Mouse (Mus musculus) midbrain, postnatal 0 days (tissue): ENCODE results near the gene Uqcrc2. TPM values are rescaled to one million over a fixed set of nuclear protein-coding genes. Genes with fewer than 3 reads are reported as not detected.

Experiments
- ATAC-seq: fragments of 200-750 bp; cut with Nextera tagmentation; 2 replicates; pipeline ENCODE4 v1.8.0; 2017; ENCODE audit warnings: moderate number of reproducible peaks, mild to moderate bottlenecking, moderate TSS enrichment, moderate library complexity; ENCODE audit not compliant: low FRiP score
- DNase-seq: peaks from one replicate; pipeline ENCODE4 v3.0.0-alpha.2; 2015; ENCODE audit warnings: low spot score
- H3K27ac ChIP-seq: fragments of 300-500 bp; sonication (generic); 2 replicates; pipeline ENCODE4 v1.5.1; 2014; ENCODE audit warnings: low read depth, mild to moderate bottlenecking, low read length, mixed read lengths
- H3K27me3 ChIP-seq: fragments of 300-500 bp; sonication (generic); 2 replicates; pipeline ENCODE4 v1.6.1; 2014; ENCODE audit warnings: low read length, control low read depth, mixed read lengths; ENCODE audit not compliant: insufficient read depth
- H3K36me3 ChIP-seq: fragments of 300-500 bp; sonication (generic); 2 replicates; pipeline ENCODE4 v1.6.1; 2014; ENCODE audit warnings: low read length, control low read depth, mixed read lengths; ENCODE audit not compliant: insufficient read depth
- H3K4me1 ChIP-seq: fragments of 300-500 bp; sonication (generic); 2 replicates; pipeline ENCODE4 v1.6.1; 2014; ENCODE audit warnings: mild to moderate bottlenecking, control low read depth, antibody characterized with exemption, low read length, mixed read lengths; ENCODE audit not compliant: insufficient read depth
- H3K4me2 ChIP-seq: fragments of 300-500 bp; sonication (generic); 2 replicates; pipeline ENCODE4 v1.6.1; 2014; ENCODE audit warnings: low read depth, mild to moderate bottlenecking, low read length, mixed read lengths; ENCODE audit not compliant: poor library complexity, severe bottlenecking
- H3K4me3 ChIP-seq: fragments of 300-500 bp; sonication (generic); 2 replicates; pipeline ENCODE4 v1.5.1; 2014; ENCODE audit warnings: low read depth, mild to moderate bottlenecking, low read length, moderate library complexity
- H3K9ac ChIP-seq: fragments of 300-500 bp; sonication (generic); replicated peaks from 2 replicates; pipeline ENCODE4 v1.6.1; 2014; ENCODE audit warnings: mild to moderate bottlenecking, low read length, moderate library complexity, mixed read lengths; ENCODE audit not compliant: poor library complexity, severe bottlenecking
- H3K9me3 ChIP-seq: fragments of 300-500 bp; sonication (generic); 2 replicates; pipeline ENCODE4 v1.6.1; 2016; ENCODE audit warnings: low read length, control low read depth
- CTCF ChIP-seq: IDR thresholded peaks from 2 replicates; pipeline ENCODE4 v1.5.1; 2016; ENCODE audit warnings: antibody characterized with exemption, mild to moderate bottlenecking
- WGBS: fragments of 180-500 bp; shearing (Covaris S2); extraction: QIAGEN DNeasy Blood & Tissue Kit; methylation state at CpG from one replicate; pipeline ENCODE4 v1.1.7; 2014; 5-methylcytosine and 5-hydroxymethylcytosine counted together
- polyA plus RNA-seq: library from polyadenylated mRNA; unstranded; fragments of >200 nt; fragmentation: Nextera tagmentation; extraction: Ambion mirVana; gene quantifications from 2 replicates; pipeline ENCODE4 v1.2.1, GENCODE M21; 2015
- total RNA-seq: library from RNA; depleted of rRNA; stranded (reverse); fragments of >200 nt; gene quantifications from 2 replicates; pipeline ENCODE4 v1.2.3, GENCODE M21; 2014; rRNA removed

Uqcrc2 gene
- total and polyA plus RNA-seq, 2 experiments from 2014 or later: 166 to 238 TPM

DNA sequence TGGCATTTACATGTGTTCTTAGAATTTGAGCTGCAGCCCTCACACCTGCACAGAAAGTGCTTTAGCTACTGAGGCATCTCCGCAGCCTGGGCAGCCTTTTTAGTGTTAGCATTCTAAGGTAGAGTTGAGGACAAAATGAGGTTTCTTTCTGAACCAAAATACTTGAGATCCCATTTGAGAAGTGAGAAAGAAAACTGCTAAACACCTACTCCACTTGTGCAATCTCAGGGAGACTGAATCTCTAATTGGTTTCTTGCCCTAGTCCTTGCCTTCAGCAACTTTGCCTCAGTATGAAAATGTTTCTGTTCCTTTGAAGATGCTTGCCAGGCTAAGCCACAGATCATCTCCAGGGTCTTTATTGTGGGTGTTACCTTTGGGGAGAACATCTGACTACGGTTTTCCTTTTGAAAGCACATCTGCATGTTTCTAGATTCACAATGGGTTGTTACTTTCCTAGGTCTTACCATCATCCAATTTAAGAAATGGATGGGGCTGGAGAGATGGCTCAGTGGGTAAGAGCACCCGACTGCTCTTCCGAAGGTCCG lies 58.9 kb downstream of the Uqcrc2 start:
- ATAC-seq (no peak), DNase-seq (no peak)
- Histone ChIP-seq H3K27me3 (no peaks in the 10 kb centered on the region), H3K36me3 (no peaks in the 10 kb centered on the region), H3K4me2 (no peak overlapping the region), H3K27ac (no peak overlapping the region), H3K9me3 (no peaks in the 10 kb centered on the region), H3K9ac (no peak overlapping the region), H3K4me3 (no peak overlapping the region), H3K4me1 (no peaks in the 10 kb centered on the region)
- 91% methylated on average over 5 of the region's 5 CpGs for WGBS
- TF ChIP-seq CTCF: no peak

DNA sequence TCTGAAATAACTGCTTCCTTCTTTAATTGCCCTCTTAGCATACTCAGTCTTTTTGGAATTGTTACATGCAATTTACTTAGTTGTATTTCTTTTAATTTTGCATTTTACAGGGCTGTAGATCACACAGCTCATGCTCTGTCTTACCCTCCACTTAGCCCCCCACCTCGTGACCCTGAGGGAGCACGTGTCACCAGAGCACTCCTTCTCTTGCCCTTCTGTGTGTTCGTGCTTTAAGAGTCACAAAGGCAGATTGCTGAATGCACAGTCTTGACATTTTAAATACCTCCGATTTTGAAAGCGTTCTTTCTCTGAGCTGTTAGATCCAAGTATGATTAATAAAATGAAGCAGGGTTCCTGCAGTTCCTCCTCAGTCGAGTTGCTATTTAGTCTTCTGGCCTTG lies 60.2 kb downstream of the Uqcrc2 start:
- DNase-seq (no peak), ATAC-seq (no peak)
- Histone ChIP-seq H3K36me3 (no peaks in the 10 kb centered on the region), H3K9me3 (no peaks in the 10 kb centered on the region), H3K9ac (no peak overlapping the region), H3K4me3 (no peak overlapping the region), H3K27ac (no peak overlapping the region), H3K4me2 (no peak overlapping the region), H3K4me1 (no peaks in the 10 kb centered on the region), H3K27me3 (no peaks in the 10 kb centered on the region)
- TF ChIP-seq CTCF: no peak
- WGBS: 34% methylated on average over 6 of the region's 6 CpGs

DNA sequence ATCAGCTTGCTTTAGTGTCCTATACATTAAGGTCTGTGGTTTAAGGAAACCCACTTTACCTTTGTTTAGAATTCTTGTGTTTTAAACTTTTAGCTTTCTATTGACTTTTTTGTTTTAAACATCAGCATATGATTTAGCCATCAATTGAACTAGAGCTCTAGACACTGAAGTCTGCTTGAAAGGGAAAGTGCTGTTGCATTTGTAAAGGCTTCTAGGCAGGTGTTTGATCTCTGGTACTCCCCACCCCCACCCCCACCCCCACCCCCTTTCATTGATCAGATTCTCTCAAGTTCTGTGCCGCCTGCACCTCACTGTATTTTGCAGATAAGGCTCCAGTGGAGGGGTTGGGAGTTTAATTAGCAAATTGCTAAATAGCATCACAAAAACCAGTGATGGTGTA lies 60.7 kb downstream of the Uqcrc2 start:
- Histone ChIP-seq H3K4me1 (no peaks in the 10 kb centered on the region), H3K27me3 (no peaks in the 10 kb centered on the region), H3K36me3 (no peaks in the 10 kb centered on the region), H3K9ac (no peak overlapping the region), H3K4me3 (no peak overlapping the region), H3K4me2 (no peak overlapping the region), H3K9me3 (no peaks in the 10 kb centered on the region), H3K27ac (no peak overlapping the region)
- no peak for DNase-seq
- TF ChIP-seq CTCF: no peak
- WGBS: 56% methylated on average over 1 of the region's 1 CpGs
- ATAC-seq: no peak

DNA sequence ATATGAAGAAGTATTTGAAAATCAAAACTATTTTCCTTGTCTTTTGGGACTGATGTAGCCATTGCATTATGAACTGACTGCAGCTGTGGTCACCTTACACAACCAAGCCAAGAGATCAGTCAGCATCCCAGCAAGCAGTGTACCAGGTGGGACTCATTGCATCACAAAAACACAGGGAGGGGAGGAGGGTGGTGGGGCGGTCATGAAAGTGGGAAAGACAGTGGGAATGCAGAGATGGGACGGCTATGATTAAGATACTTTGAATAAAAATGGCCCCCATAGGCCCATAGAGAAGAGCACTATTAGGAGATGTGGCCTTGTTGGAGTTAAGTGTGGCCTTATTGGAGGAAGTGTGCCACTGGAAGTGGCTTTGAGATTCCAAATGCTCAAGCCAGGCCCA lies 61.4 kb downstream of the Uqcrc2 start:
- no peak overlapping the region for H3K9ac ChIP-seq
- H3K4me2 ChIP-seq: no peak overlapping the region
- no peak for ATAC-seq
- 93% methylated on average over 2 of the region's 2 CpGs for WGBS
- TF ChIP-seq CTCF: no peak
- H3K27ac ChIP-seq: no peak overlapping the region
- no peaks in the 10 kb centered on the region for H3K4me1 ChIP-seq
- H3K4me3 ChIP-seq: no peak overlapping the region
- H3K36me3 ChIP-seq: no peaks in the 10 kb centered on the region
- DNase-seq: no peak
- no peaks in the 10 kb centered on the region for H3K9me3 ChIP-seq
- no peaks in the 10 kb centered on the region for H3K27me3 ChIP-seq

DNA sequence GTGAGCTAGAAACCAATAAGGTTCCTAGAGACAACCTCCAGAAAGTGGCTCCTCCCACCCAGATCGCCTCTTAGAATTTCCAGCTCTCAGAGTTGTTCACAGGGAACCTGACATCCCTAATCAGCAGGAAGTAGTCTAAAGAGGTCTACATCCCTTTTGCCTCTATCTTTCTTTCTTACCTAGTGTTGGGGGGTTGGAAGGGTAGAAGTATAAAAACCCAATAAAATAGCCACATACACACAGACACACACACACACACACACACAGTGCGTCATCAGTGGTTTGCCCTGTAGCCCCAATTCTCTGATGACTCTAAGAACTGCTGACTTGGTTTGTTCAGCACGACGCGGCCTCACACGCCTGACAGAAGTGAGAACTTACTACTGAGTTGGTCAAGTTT lies 64.6 kb downstream of the Uqcrc2 start:
- no peak for ATAC-seq
- no peaks in the 10 kb centered on the region for H3K9me3 ChIP-seq
- H3K27ac ChIP-seq: no peak overlapping the region
- H3K9ac ChIP-seq: no peak overlapping the region
- no peaks in the 10 kb centered on the region for H3K36me3 ChIP-seq
- DNase-seq: no peak
- 90% methylated on average over 6 of the region's 6 CpGs for WGBS
- no peaks in the 10 kb centered on the region for H3K27me3 ChIP-seq
- H3K4me3 ChIP-seq: no peak overlapping the region
- H3K4me2 ChIP-seq: no peak overlapping the region
- TF ChIP-seq CTCF: no peak
- no peaks in the 10 kb centered on the region for H3K4me1 ChIP-seq

DNA sequence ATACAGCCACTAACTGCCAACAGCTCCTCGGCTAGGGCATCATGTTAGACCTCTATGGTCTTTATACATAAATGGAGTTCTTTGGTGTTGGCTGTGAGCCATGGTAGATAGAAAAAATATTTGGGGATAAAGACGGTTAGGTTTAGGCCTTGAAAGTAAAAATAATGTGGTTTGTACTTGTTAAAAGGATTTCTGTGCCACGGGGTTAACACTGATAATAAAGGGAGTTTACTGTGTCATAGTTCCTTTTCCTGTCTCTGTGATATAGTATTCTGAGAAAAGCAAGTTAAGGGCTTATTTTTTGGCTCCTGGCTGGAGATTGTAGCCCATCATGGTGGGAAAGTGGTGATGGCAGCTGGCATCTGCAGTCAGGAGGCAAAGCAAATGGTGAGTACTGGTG lies 68.9 kb downstream of the Uqcrc2 start:
- Histone ChIP-seq H3K36me3 (no peaks in the 10 kb centered on the region), H3K9me3 (no peaks in the 10 kb centered on the region), H3K4me1 (no peaks in the 10 kb centered on the region), H3K27ac (no peak overlapping the region), H3K4me2 (no peak overlapping the region), H3K9ac (no peak overlapping the region), H3K4me3 (no peak overlapping the region), H3K27me3 (no peaks in the 10 kb centered on the region)
- DNase-seq: no peak
- TF ChIP-seq CTCF: no peak
- ATAC-seq: no peak
- WGBS: 88% methylated on average over 3 of the region's 3 CpGs

Other genes with a start within 250 kb of the Uqcrc2 start
- not detected in 2 replicates for gene Abca16, start 225.5 kb upstream of the Uqcrc2 start, total RNA-seq
- not detected in 2 replicates for gene Abca16, start 225.5 kb upstream of the Uqcrc2 start, polyA plus RNA-seq
- 0.33 TPM in 1 of 2 replicates, not detected in the other for gene Pdzd9, start 35.2 kb downstream of the Uqcrc2 start, total RNA-seq
- 0.36 and 0.63 TPM in 2 replicates for gene Pdzd9, start 35.2 kb downstream of the Uqcrc2 start, polyA plus RNA-seq
- gene Mosmo, start 42.4 kb downstream of the Uqcrc2 start, total RNA-seq: 21.2 and 31.8 TPM in 2 replicates
- 11.5 TPM in 2 replicates for gene Mosmo, start 42.4 kb downstream of the Uqcrc2 start, polyA plus RNA-seq
- 1.6 and 2.4 TPM in 2 replicates for gene Vwa3a, start 104.1 kb downstream of the Uqcrc2 start, total RNA-seq
- gene Vwa3a, start 104.1 kb downstream of the Uqcrc2 start, polyA plus RNA-seq: 1.8 and 2.3 TPM in 2 replicates
- not detected in 2 replicates for gene Gm5737, start 177.2 kb downstream of the Uqcrc2 start, total RNA-seq
- gene Gm5737, start 177.2 kb downstream of the Uqcrc2 start, polyA plus RNA-seq: 0.22 TPM in 1 of 2 replicates, not detected in the other
- 29.4 and 42.0 TPM in 2 replicates for gene Eef2k, start 207.7 kb downstream of the Uqcrc2 start, total RNA-seq
- 30.7 and 31.1 TPM in 2 replicates for gene Eef2k, start 207.7 kb downstream of the Uqcrc2 start, polyA plus RNA-seq